In genomic region chrX:102418343-102419127, GRCm38 (mm10) we compare ENCODE assay signal across 25 mouse cellular contexts.
DNase-seq lines count a peak whose midpoint lies in the region; ATAC-seq lines count a peak whose summit lies in the region.
"Had no signal": no experiment of that assay in that cellular context is flagged by ENCODE, and none has a peak within 500 bp of the region (broad histone marks: within the 10 kb centered on the region; RNA-seq: fewer than 3 reads in every experiment).

No protein-coding gene starts in this region.

- DNase-seq in limb, embryonic 11.5 days (ENCODE audit: low spot score) = peak; percentile 23
- DNase-seq in limb, embryonic 10.5 days (ENCODE audit: low spot score) = no peak
- DNase-seq in 3T3-L1 (ENCODE audit: low read depth, low spot score) = peak; percentile 24
- DNase-seq in embryo, embryonic 11.5 days (ENCODE audit: low read depth, low spot score) = peak; percentile 4
- no peak for DNase-seq in T-cell, adult 2 months (ENCODE audit: low spot score)
- no peak for DNase-seq in hindbrain, embryonic 14.5 days (ENCODE audit: low spot score)
- DNase-seq in cerebellum, postnatal 4 days (ENCODE audit: low spot score in 2 of 2) = no peak
- DNase-seq: cerebellum, adult 18-20 months; cerebellum, postnatal 14 days; heart, adult 11 months; kidney, adult 9 months; kidney, postnatal 25 days; layer of hippocampus, postnatal 36 days; lung, postnatal 4 days had no signal

- H3K27me3 ChIP-seq in limb, embryonic 11.5 days (ENCODE audit: control insufficient read depth, insufficient read depth, low read length) = no peaks in the 10 kb centered on the region; the same call in 1 of the 2 replicates
- H3K27me3 ChIP-seq in limb, embryonic 10.5 days (ENCODE audit: low read depth, poor library complexity, severe bottlenecking) = peaks cover 98% of the 10 kb centered on the region
- H3K27me3 ChIP-seq in limb, embryonic 12.5 days = peaks cover 30% of the 10 kb centered on the region
- H3K27me3 ChIP-seq in hindbrain, embryonic 14.5 days (ENCODE audit: control insufficient read depth, insufficient read depth, low read length) = peaks cover 35% of the 10 kb centered on the region

- no peaks in the 10 kb centered on the region for H3K36me3 ChIP-seq in limb, embryonic 11.5 days (ENCODE audit: control insufficient read depth, insufficient read depth, low read length)
- no peaks in the 10 kb centered on the region for H3K36me3 ChIP-seq in limb, embryonic 10.5 days
- H3K36me3 ChIP-seq in limb, embryonic 12.5 days = no peaks in the 10 kb centered on the region
- H3K36me3 ChIP-seq in hindbrain, embryonic 14.5 days (replicated peaks; ENCODE audit: control insufficient read depth, insufficient read depth) = no peaks in the 10 kb centered on the region
- H3K36me3 ChIP-seq: embryonic facial prominence, embryonic 13.5 days; neural tube, embryonic 15.5 days had no signal

- ATAC-seq in limb, embryonic 11.5 days (ENCODE audit: insufficient number of reproducible peaks, low FRiP score, low TSS enrichment, low read depth) = no peak
- peak; percentile 41; the same call in 1 of the 2 replicates for ATAC-seq in limb, embryonic 12.5 days (ENCODE audit: insufficient number of reproducible peaks, insufficient read depth, low FRiP score, low TSS enrichment, low read depth)
- ATAC-seq in hindbrain, embryonic 14.5 days (ENCODE audit: low FRiP score) = no peak
- ATAC-seq: CD4-positive, CD25-positive, alpha-beta regulatory T cell, adult 4 months; forebrain, embryonic 14.5 days; hindbrain, postnatal 0 days; intestine, embryonic 16.5 days; midbrain, embryonic 16.5 days; Patski had no signal

- WGBS in limb, embryonic 11.5 days = 44% methylated on average over 8 of the region's 8 CpGs
- WGBS in limb, embryonic 10.5 days = 48% methylated on average over 8 of the region's 8 CpGs
- 45% methylated on average over 8 of the region's 8 CpGs for WGBS in limb, embryonic 12.5 days
- 80% methylated on average over 8 of the region's 8 CpGs for WGBS in hindbrain, embryonic 14.5 days

- 0 out of 2 replicates have a peak, but pooled peaks cover 3% of the 10 kb centered on the region for H3K4me1 ChIP-seq in limb, embryonic 11.5 days (ENCODE audit: control insufficient read depth, insufficient read depth, low read length)
- peaks cover 34% of the 10 kb centered on the region for H3K4me1 ChIP-seq in limb, embryonic 10.5 days
- H3K4me1 ChIP-seq in limb, embryonic 12.5 days (replicated peaks) = peaks cover 16% of the 10 kb centered on the region
- H3K4me1 ChIP-seq in hindbrain, embryonic 14.5 days (replicated peaks; ENCODE audit: control insufficient read depth, insufficient read depth, low read length) = no peaks in the 10 kb centered on the region
- H3K4me1 ChIP-seq: neural tube, embryonic 15.5 days had no signal

- H3K27ac ChIP-seq in limb, embryonic 11.5 days (replicated peaks; ENCODE audit: low read depth, low read length) = no peak overlapping the region
- no peak overlapping the region for H3K27ac ChIP-seq in limb, embryonic 10.5 days
- H3K27ac ChIP-seq in limb, embryonic 12.5 days = no peak overlapping the region; the same call in 1 of the 2 replicates
- no peak overlapping the region for H3K27ac ChIP-seq in hindbrain, embryonic 14.5 days
- H3K27ac ChIP-seq: embryonic facial prominence, embryonic 13.5 days; hindbrain, postnatal 0 days; layer of hippocampus, adult 2 months; neural tube, embryonic 15.5 days had no signal

- H3K4me3 ChIP-seq in limb, embryonic 11.5 days (ENCODE audit: low read depth, low read length) = no peak overlapping the region
- no peak overlapping the region for H3K4me3 ChIP-seq in limb, embryonic 10.5 days
- no peak overlapping the region for H3K4me3 ChIP-seq in limb, embryonic 12.5 days (replicated peaks)
- H3K4me3 ChIP-seq in hindbrain, embryonic 14.5 days (replicated peaks; ENCODE audit: low read length) = no peak overlapping the region
- H3K4me3 ChIP-seq: embryonic facial prominence, embryonic 13.5 days; layer of hippocampus, adult 2 months; neural tube, embryonic 15.5 days had no signal

- H3K4me2 ChIP-seq in limb, embryonic 11.5 days (ENCODE audit: low read depth, severe bottlenecking) = no peak overlapping the region
- no peak overlapping the region for H3K4me2 ChIP-seq in limb, embryonic 12.5 days
- H3K4me2 ChIP-seq in hindbrain, embryonic 14.5 days (replicated peaks) = no peak overlapping the region
- H3K4me2 ChIP-seq: embryonic facial prominence, embryonic 13.5 days; heart, embryonic 11.5 days; neural tube, embryonic 15.5 days had no signal

- H3K9me3 ChIP-seq in limb, embryonic 11.5 days (ENCODE audit: control insufficient read depth, low read length) = no peaks in the 10 kb centered on the region
- H3K9me3 ChIP-seq in limb, embryonic 10.5 days (replicated peaks) = no peaks in the 10 kb centered on the region
- no peaks in the 10 kb centered on the region for H3K9me3 ChIP-seq in limb, embryonic 12.5 days
- no peaks in the 10 kb centered on the region for H3K9me3 ChIP-seq in hindbrain, embryonic 14.5 days (ENCODE audit: control insufficient read depth, low read length)
- H3K9me3 ChIP-seq: embryonic facial prominence, embryonic 13.5 days; neural tube, embryonic 15.5 days had no signal

- H3K9ac ChIP-seq in limb, embryonic 11.5 days (ENCODE audit: low read length) = no peak overlapping the region
- H3K9ac ChIP-seq in limb, embryonic 12.5 days (replicated peaks) = no peak overlapping the region
- H3K9ac ChIP-seq in hindbrain, embryonic 14.5 days = no peak overlapping the region
- H3K9ac ChIP-seq: embryonic facial prominence, embryonic 13.5 days; neural tube, embryonic 15.5 days had no signal

Comparison
In these comparisons a context has a peak if more than half of its experiments do, and no peak if none do; other contexts are left out.
1. DNase-seq: peak in limb, embryonic 11.5 days (single experiment), 3T3-L1 (single experiment) and embryo, embryonic 11.5 days (single experiment); none in limb, embryonic 10.5 days (single experiment), T-cell, adult 2 months (single experiment), hindbrain, embryonic 14.5 days (single experiment) and cerebellum, postnatal 4 days (0 of 2).